Mouse (Mus musculus): ENCODE data around the gene 4930404H24Rik.
"Not testable (repeated sequence)": the region's sequence is repeated elsewhere in the genome, so short reads cannot be mapped to it uniquely, and the experiment has no call there.

The 4930404H24Rik gene

GRCm38 (mm10) chr2:153479486-153479885 is 13.1 kb upstream of the 4930404H24Rik start:
- DNase-seq, result no peak

- peak; percentile 68 for DNase-seq
These were observed 11.3 kb upstream of the 4930404H24Rik start for GRCm38 (mm10) chr2:153481108-153481860.

GRCm38 (mm10) chr2:153481861-153482120 is 10.8 kb upstream of the 4930404H24Rik start:
- DNase-seq, result no peak

GRCm38 (mm10) chr2:153483118-153483983 is 9.2 kb upstream of the 4930404H24Rik start:
- peak; percentile 79 for DNase-seq

GRCm38 (mm10) chr2:153484071-153484470 is 8.5 kb upstream of the 4930404H24Rik start:
- no peak for DNase-seq

- no peak for DNase-seq
These were observed 2.5 kb upstream of the 4930404H24Rik start for GRCm38 (mm10) chr2:153490116-153490515.

- DNase-seq, result no peak
These were observed 1.6 kb upstream of the 4930404H24Rik start for GRCm38 (mm10) chr2:153490940-153491339.

GRCm38 (mm10) chr2:153491512-153492178 is 945 bp upstream of the 4930404H24Rik start:
- DNase-seq, result no peak

GRCm38 (mm10) chr2:153492179-153492517 is 442 bp upstream of the 4930404H24Rik start:
- DNase-seq, result no peak

- DNase-seq, result no peak
These were observed 772 bp downstream of the 4930404H24Rik start for GRCm38 (mm10) chr2:153493393-153493731.

GRCm38 (mm10) chr2:153493781-153494292 is 1.2 kb downstream of the 4930404H24Rik start:
- DNase-seq, result no peak

- DNase-seq, result no peak
These were observed 1.8 kb downstream of the 4930404H24Rik start for GRCm38 (mm10) chr2:153494293-153494811.

- not testable (repeated sequence) for DNase-seq
These were observed 2.8 kb downstream of the 4930404H24Rik start for GRCm38 (mm10) chr2:153495391-153495790.

GRCm38 (mm10) chr2:153495818-153496217 is 3.2 kb downstream of the 4930404H24Rik start:
- no peak for DNase-seq

- no peak for DNase-seq
These were observed 3.7 kb downstream of the 4930404H24Rik start for GRCm38 (mm10) chr2:153496301-153496700.

GRCm38 (mm10) chr2:153496898-153497297 is 4.3 kb downstream of the 4930404H24Rik start:
- no peak for DNase-seq

GRCm38 (mm10) chr2:153499154-153499553 is 6.6 kb downstream of the 4930404H24Rik start:
- no peak for DNase-seq

- no peak for DNase-seq
These were observed 13.8 kb downstream of the 4930404H24Rik start for GRCm38 (mm10) chr2:153506385-153506784.

- DNase-seq, result no peak
These were observed 15.4 kb downstream of the 4930404H24Rik start for GRCm38 (mm10) chr2:153507969-153508368.

- DNase-seq, result no peak
These were observed 15.8 kb downstream of the 4930404H24Rik start for GRCm38 (mm10) chr2:153508405-153508804.

- no peak for DNase-seq
These were observed 16.8 kb downstream of the 4930404H24Rik start for GRCm38 (mm10) chr2:153509211-153510029.

- DNase-seq, result no peak
These were observed 17.5 kb downstream of the 4930404H24Rik start for GRCm38 (mm10) chr2:153510136-153510535.
